Mouse (Mus musculus): ENCODE measurements around the gene Trpm2.
"Not testable (repeated sequence)": the region's sequence is repeated elsewhere in the genome, so short reads cannot be mapped to it uniquely, and the experiment has no call there.

The Trpm2 gene

DNA sequence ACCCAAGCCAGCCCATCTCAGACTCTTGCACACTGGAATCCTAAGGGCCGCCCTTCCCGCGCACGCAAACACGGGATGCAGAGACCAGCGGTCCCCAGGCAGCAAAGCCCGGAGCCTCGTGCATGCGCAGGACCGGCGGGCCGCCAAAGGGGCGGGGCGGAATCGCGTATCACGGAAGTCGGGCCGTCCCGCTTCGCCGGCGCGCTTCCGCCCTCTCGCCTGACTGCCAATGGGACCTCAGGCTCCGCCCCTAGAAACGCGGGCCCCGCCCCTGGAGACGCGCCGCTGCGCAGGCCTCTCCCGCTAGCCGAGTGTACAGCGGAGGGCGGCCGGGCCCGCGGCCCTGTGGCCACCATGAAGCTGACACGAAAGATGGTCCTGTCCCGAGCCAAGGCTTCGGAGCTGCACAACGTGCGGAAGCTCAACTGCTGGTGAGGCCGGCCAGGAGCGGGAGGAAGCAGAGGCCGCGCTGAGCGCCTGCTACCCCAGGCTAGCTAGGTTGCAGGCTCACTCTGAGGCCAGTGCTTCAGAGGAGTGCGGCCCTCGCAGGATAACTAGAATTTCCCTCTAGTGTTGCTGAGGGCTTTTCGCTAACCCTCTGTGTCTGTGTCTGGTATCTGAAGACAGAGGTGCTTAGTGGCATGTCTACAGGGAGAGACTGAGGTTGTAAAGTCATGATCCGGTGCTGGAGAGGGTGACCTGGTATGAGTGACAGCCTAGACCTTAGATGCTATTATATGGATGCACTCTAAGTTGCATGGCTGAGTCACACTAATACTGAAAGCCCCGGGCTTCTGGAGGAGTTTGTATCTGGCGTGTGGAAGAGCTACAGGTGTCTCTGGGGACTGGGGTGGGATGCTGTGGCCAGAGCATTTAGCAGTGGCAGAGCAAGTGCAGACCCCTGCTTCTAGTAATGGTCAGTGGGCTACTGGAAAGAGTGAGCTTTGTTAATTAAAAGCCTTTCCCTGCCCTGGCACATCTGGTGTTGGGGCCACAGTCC lies 8.3 kb upstream of the Trpm2 start, which contains the start of gene 1810043G02Rik:
1810043G02Rik (plus strand) TSS at position 174 of the 1,000 bp plus-strand sequence.
- peak; percentile 99 for DNase-seq (ENCODE audit: low spot score)

GRCm38 (mm10) chr10:77976458-77977150 lies 6.2 kb upstream of the Trpm2 start:
- no peak for DNase-seq (ENCODE audit: low spot score)

- no peak for DNase-seq (ENCODE audit: low spot score)
Measured at GRCm38 (mm10) chr10:77975653-77976052, 5.3 kb upstream of the Trpm2 start.

- DNase-seq (ENCODE audit: low spot score), result no peak
Measured at GRCm38 (mm10) chr10:77974811-77975210, 4.4 kb upstream of the Trpm2 start.

- DNase-seq (ENCODE audit: low spot score), result no peak
Measured at GRCm38 (mm10) chr10:77974323-77974722, 4.0 kb upstream of the Trpm2 start.

GRCm38 (mm10) chr10:77971709-77972553 lies 1.6 kb upstream of the Trpm2 start:
- DNase-seq (ENCODE audit: low spot score), result peak; percentile 68

DNA sequence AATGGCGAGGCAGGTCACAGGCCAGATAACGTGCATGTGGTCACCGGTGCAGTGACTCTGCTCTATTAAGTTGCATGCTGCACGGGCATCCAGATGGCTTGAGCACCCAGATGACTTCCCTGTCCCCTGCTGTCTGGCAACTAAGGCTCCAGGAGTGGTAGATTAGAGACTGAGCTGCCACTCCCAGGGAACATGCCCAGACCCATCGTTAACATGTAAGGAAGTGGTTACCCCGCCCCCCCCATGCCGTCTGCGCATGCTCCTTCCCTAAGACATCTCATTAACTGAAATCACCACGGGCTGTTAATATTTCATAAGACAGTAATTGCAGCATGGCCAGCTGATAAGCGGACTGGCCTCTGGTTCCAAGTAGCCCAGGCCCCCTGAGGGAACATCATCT lies 828 bp upstream of the Trpm2 start:
- peak; percentile 46 for DNase-seq (ENCODE audit: low spot score)

GRCm38 (mm10) chr10:77969973-77970325 lies 414 bp downstream of the Trpm2 start:
- DNase-seq (ENCODE audit: low spot score), result no peak

DNA sequence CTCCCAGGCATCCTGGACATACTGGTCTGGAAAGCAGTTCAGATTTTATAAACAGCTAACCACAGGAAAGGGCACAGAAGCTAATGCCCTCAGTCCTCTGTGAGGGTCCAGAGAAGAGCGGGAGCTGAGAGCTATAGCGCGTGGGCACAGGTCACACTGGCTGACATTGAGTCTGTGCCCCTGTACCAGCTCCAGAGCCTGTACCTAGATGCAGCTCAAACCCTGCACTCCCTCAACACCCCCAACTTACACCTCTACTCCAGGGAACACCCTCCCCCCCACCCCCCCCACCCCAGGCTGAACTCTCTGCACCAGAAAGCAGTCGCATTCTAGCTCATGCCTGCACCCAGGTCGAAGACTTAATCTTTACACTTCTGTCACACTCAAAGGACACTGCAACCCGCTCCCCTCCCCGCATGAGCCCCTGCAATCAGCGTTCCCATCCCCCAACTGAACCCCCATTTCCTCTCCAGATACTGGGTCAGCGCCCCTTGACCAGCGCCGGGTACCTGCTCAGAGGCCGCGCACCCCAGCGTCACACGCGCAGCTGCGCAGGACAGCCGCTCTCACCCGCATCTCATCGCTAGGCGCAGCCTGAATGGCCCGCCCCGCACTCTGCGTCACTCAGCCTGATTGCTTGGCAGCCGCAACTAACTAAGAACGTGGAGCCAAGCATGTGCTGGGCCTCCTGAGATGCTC lies 940 bp downstream of the Trpm2 start:
- DNase-seq (ENCODE audit: low spot score), result peak; percentile 70

DNA sequence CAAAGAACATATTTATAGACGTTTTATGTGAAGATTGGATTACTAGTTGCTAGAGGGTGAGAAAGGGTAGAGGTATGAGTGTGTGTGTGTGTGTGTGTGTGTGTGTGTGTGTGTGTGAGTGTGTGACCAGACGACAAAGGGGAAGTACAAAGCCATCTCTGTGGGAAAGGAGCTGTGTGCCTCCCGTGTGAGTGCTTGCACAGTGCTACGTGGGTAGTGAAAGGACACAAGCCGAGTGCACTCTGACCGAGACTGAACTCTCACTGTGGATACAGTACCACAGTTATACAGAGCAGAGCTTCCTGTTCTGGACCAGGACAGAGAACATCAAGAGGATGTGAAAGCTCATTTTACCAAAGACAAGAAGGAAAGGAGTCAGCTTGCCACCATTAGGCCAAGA lies 6.4 kb downstream of the Trpm2 start:
- DNase-seq (ENCODE audit: low spot score), result no peak

GRCm38 (mm10) chr10:77962725-77963124 lies 7.6 kb downstream of the Trpm2 start:
- no peak for DNase-seq (ENCODE audit: low spot score)

GRCm38 (mm10) chr10:77950468-77950867 lies 19.9 kb downstream of the Trpm2 start:
- not testable (repeated sequence) for DNase-seq (ENCODE audit: low spot score)

DNA sequence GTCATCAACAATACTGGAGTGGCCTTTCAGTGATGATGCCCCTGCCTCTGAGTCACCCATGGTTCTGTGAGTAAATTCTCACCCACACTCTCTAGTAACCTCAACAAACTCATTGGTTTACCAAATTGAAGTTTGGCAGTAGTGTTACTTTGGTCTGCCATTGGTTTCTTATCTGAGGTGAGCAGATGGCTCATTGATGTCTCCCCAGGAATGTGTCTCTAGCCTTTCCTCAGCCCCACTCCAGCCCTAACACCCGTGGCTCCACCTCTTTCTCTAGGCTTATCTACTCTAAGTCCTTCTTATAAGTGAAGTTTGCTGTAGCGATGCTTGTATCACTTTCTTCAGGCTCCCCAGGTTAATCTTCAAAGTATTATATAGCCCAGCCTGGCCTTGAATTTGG lies 30.7 kb downstream of the Trpm2 start:
- DNase-seq (ENCODE audit: low spot score), result no peak

DNA sequence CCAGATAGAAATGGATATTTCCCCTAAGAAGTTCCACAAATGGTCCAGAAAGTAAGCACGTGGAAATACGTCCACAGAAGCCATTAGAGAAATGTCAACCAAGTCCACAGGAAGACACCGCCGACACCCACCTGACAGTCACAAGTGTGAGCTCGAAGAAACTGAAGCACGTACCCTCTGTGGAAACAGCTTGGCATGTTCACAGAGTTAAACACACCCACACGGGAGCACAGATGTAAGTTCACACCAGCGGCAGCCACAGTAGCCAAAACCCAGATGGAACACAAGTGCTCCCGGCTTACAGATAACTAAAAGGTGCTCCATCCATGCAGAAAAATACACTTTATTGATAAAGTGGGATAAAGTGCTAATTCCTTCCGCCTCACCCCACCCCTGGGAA lies 43.0 kb downstream of the Trpm2 start:
- no peak for DNase-seq (ENCODE audit: low spot score)

- peak; percentile 70 for DNase-seq (ENCODE audit: low spot score)
Measured at GRCm38 (mm10) chr10:77926140-77926539, 44.2 kb downstream of the Trpm2 start.

DNA sequence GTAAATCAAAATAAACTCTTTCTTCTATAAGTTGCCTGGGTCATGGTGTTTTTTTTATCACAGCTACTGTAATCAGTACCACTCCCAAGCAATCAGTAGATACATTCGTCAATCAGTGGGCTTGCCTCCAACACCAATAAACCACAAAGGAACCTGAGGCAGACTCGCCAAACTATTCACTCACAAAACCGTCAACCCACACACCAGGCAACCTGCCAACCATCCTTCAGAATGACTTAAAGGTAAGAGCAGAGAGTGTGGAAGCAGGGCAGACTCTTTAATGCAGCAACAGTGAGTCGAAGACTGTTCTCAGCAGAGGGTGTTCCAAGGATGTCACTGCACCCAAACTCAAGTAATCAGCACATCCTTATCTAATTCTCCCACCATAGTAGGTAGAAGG lies 47.7 kb downstream of the Trpm2 start:
- DNase-seq (ENCODE audit: low spot score), result no peak

DNA sequence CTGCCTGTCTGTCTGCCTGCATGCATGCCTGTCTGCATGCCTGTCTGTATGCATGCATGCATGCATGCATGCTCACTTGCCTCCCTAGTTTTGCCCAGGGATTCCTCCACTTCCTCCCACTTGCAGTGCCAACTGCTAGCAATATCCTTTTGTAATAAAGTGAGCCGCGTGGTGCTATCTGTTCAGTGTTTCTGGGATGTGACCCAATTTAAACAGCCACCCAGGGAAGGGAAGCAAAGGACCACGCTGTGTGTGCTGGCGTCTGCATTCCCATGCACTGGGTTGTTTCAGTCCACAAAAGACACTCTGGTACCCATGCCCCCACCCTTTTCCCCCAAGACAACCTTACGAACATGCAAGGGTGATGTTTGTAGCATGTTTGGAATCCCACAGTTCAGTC lies 49.4 kb downstream of the Trpm2 start:
- no peak for DNase-seq (ENCODE audit: low spot score)

DNA sequence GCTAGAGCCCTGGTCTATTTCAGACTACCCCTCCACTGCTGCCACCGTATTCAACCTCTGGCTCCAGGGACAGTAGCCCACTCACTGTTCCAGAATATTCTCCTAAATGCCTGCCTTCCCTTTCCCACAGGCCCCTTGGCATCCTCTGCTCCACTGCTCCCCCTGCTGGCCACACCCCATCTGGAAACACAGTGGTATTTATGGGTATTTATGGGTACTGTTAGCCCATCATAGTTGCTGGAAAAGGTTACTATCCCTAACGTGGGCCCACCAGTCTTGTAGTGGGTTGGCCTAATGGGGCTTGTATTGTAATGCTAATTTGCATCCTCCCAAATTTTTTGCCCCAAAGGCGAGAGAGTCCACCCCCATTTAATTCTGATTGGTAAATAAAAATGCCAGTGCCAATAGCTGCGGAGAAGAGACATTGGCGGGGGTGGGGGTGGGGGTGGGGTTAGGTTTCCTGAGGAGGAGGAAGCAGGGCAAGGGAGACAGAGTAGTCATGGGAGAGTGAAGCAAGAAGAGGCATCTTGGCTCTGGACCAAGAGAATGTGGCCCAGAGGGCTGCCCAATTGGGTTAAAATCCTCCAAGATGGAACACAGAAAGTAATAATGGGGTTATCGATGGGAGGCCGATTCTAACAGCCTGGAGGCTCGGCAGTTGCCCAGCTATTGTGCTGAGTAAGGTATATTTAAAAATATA lies 53.6 kb downstream of the Trpm2 start:
- DNase-seq (ENCODE audit: low spot score), result peak; percentile 76

DNA sequence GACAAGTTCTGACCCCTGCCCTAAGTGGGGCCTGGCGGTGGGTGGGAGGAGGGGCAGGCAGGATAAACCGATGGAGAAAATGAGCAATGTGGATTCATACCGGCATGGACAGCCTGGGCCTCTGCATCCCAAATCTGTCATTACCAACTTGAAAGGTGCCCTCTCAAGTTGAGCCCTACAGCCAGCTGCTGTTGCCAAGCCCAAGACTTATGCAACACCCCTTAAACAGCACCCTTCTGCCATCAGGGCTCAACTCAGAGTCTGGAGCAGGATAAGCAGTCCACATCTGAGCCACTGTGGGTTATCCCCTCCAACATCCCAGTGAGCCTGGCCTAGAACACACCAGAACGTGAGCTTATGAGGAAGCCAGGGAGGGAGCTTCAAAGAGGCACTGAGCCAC lies 57.1 kb downstream of the Trpm2 start:
- DNase-seq (ENCODE audit: low spot score), result no peak

DNA sequence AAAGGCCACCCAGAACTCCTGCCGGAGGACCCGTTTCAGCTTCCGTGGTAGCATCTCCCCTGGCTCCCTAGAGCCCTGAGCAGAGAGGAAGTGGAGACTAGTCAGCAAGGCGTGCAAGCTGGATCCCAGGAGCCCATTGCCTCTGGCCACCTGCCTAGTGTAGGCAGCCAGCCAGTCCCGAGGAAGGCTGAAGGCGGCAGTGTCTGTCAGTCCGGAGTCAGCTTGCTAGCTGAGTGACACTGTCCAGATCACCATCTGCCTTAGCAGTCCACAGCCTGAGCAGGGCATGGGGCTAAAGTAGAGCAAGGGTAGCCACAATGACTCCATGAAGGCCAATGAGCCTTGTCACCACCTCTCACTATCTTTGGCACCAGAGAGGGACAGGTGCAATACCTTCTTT lies 57.8 kb downstream of the Trpm2 start:
- DNase-seq (ENCODE audit: low spot score), result no peak
